Mouse (Mus musculus) adrenal gland, postnatal 36 days (tissue): ENCODE results near the gene Astl. TPM values are rescaled to one million over a fixed set of nuclear protein-coding genes. Genes with fewer than 3 reads are reported as not detected.

Source experiments
- DNase-seq, 2 experiments: peaks; one replicate each; pipeline ENCODE4 v3.0.0; 2021; ENCODE audit warnings: mixed read lengths in 1 of 2
- total RNA-seq, 2 experiments: library from RNA; stranded (reverse); gene quantifications; 2 replicates each; pipeline ENCODE4 v1.2.3; 2021

Astl gene
- total RNA-seq, 2 experiments from 2014 or later: not detected

- DNase-seq: no peak
These were observed 28.8 kb downstream of the Astl start for GRCm38 (mm10) chr2:127367126-127367820.

GRCm38 (mm10) chr2:127369703-127370376, 31.4 kb downstream of the Astl start:
- DNase-seq: no peak

DNA sequence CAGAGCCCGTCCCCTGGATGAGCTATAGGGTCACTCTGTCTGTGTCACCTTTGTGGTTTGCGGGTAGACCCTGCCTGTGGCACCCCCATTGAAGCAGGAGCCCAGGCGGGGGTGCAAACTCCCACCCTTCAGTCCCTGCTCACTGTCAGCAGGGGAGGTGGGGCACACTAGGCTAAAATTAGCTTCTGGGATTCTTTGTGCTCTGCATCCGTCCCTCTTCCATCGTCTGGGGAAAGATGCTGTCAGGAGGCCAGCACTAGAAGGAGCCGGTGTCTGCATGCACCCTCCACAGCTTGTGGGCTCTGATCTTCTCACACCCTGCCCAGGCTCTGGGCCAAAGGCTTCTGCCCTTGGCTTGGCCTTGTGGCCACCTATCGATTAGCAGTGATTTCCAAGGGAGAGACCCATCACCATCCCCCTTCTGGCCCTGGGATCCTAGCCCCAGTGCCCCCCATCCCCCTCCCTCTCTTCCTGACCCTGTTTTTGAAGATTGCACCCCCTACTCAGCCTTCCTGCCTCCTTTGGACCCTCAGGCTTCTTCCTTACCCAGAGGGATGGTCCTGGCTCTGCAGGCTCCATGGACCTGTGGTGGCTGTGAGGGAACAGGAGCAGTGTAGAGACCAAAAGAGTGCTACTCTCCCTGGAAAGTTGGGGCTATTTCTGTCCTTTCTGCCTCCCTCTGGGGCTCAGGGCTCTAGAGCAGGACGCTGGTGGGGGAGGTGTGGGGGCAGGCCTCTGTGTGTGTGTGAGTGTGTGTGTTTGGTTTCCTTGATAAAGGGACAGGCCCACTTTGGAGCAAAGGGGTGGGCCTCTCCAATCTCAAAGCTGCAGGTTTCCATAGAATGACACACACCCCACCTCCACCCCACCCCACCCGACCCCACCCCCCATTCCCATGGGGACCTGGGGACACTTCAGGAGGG, 32.4 kb downstream of the Astl start:
- no peak for DNase-seq

DNA sequence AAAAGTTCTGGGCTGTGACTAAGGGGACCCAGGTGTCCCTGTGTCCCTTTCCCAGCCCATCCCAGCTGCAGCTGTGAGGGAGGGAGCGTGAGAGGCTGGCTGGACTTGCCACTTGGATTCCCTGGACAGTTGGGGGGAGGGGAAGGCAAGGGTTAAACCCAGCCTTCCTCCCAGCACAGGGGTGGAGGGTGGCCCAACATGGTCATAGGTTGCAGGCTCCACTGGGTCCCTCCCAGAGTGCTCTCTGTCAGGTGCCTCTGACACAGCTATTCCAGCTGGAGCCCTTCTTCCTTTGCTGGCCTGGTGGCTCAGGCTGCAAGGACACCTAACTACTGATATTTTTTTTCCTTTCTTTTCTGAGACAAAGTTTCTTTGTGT, 33.0 kb downstream of the Astl start:
- DNase-seq: no peak

- DNase-seq: no peak
These were observed 33.6 kb downstream of the Astl start for GRCm38 (mm10) chr2:127372082-127372481.

DNA sequence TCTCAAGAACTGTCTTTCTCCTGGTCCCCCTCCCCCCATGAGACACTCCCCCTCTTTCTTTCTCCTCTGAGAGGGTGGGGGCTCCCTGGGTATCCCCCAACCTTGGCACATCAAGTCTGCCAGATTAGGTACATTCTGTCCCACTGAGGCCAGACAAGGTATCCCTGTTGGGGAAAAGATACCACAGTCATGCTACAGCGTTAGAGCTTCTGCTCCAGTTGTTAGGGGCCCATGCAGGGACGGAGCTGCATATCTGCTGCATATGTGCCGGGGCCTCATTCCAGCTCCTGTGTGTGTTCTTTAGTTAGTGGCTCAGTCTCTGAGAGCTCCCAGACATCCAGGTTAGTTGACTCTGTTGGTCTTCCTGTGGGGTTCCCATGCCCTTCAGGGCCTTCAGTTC, 35.7 kb downstream of the Astl start:
- no peak for DNase-seq

GRCm38 (mm10) chr2:127375087-127375486, 36.6 kb downstream of the Astl start:
- DNase-seq: no peak

- no peak for DNase-seq
These were observed 37.4 kb downstream of the Astl start for GRCm38 (mm10) chr2:127375759-127376341.

- no peak for DNase-seq
These were observed 38.1 kb downstream of the Astl start for GRCm38 (mm10) chr2:127376423-127377051.

GRCm38 (mm10) chr2:127377942-127378610, 39.6 kb downstream of the Astl start:
- DNase-seq: no peak

- no peak for DNase-seq
These were observed 40.2 kb downstream of the Astl start for GRCm38 (mm10) chr2:127378611-127378990.

DNA sequence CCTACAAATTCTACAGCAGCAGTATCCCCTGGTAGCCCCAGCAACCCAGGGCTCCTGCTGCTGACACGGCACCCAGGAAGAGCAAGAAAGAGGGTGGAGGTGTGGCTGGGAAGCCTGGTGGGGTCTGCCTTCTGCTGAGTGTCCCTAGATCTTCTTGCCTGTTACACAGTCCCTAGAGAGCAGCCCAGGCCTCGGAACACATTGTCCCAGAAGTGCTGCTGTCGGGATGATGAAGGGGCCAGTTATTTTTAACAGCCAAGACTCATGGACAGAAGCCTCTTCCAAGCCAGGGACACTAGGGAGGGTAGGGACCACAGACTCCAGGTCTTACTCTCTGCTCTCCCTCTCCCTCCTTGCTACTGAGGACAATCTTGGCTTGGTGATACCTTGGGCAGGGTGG, 40.8 kb downstream of the Astl start:
- DNase-seq: no peak

DNA sequence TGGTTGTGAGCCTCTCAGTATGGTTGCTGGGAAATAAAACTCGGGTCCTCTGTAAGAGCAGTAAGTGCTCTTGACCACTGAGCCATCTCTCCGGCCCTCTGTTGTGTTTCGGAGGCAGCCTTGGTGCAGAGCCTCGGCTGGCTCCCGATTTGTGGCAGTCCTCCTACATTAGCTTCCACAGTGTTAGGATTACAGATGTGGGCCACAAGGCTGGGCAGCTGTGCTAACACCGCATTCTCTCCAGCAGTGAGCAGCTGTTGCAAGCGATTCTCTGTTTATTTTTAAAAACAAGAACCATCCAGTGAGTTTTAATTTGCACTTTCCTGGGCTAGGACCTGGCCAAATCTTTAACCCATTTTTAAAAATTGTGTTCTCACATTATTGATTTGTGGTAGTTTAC, 45.4 kb downstream of the Astl start:
- DNase-seq: no peak

GRCm38 (mm10) chr2:127387521-127387920, 49.1 kb downstream of the Astl start:
- no peak for DNase-seq

- no peak for DNase-seq
These were observed 51.9 kb downstream of the Astl start for GRCm38 (mm10) chr2:127390352-127390751.

DNA sequence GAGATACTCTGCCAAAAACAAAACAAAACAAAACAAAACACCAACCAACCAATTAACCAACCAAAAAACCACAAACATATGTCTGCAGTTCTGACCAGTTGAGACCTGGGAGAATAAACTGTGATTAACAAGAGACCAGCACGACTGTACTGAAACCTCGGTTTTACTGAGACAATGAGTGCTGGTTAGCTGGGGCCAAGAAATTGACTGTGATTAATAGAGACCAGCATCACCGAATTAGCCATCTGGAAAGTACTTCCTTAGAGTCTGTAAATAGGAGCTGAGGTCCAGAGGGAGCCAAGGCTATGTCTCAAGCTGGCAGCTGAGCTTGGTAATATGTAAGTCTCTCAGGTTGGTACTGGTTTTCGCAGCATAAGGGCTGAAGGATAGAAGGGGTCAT, 52.4 kb downstream of the Astl start:
- DNase-seq: no peak

GRCm38 (mm10) chr2:127391323-127391722, 52.9 kb downstream of the Astl start:
- DNase-seq: no peak

GRCm38 (mm10) chr2:127394606-127395161, 56.2 kb downstream of the Astl start:
- DNase-seq: peak; percentile 47 to 73

- DNase-seq: no peak
These were observed 60.3 kb downstream of the Astl start for GRCm38 (mm10) chr2:127398738-127399137.
